Mouse (Mus musculus): ENCODE data around the gene Clint1. TPM values are rescaled to one million over a fixed set of nuclear protein-coding genes. Genes with fewer than 3 reads are reported as not detected.

The Clint1 gene
- total RNA-seq, 2 experiments from 2014 or later = 74.1 to 92.9 TPM

DNA sequence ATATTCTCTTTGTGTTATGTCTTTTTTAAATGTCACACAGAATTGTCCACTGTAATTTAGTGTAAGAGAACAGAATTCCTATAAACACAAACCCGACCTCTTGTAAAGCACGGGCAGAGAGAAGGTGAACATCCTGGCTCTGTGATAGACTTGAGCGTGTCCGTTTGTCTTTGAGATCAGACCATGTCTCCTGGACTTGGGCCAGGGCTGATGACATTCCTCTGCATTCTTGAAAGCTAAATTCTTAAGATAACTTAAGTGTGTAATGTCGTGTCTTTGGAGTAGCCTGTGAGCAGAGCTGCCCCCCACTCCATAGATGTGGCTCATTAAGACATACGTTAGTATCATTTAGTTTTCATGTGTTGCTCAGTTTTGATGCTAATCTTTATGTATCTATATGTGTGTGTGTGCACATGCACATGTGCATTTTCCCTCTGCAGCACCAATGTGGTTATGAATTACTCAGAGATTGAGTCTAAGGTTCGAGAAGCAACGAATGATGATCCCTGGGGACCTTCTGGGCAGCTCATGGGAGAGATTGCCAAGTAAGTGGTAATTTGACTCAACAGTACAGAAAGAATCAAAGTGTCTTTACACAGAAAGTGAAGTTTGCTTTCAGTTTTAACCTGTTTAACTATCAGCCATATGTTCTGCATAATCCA lies 31.6 kb downstream of the Clint1 start:
- peak in 1 of 2 experiments; percentile 23 for DNase-seq

DNA sequence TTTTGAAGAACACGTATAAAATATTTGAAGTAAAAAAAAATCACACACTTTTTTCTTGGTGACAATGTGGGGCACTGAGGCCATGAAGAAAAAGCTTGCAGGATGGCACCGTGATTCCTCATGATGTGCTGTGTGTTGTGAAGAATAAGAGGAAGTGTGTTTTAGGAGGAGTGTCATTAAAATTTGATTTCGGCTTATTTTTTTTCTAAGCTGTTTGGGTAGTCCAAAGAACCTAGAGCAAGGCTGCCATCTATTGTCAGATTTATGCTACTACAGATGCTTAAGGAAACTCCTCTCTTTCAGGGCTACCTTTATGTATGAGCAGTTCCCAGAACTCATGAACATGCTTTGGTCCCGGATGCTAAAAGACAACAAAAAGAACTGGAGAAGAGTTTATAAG lies 32.2 kb downstream of the Clint1 start:
- peak in 1 of 2 experiments; percentile 15 for DNase-seq

DNA sequence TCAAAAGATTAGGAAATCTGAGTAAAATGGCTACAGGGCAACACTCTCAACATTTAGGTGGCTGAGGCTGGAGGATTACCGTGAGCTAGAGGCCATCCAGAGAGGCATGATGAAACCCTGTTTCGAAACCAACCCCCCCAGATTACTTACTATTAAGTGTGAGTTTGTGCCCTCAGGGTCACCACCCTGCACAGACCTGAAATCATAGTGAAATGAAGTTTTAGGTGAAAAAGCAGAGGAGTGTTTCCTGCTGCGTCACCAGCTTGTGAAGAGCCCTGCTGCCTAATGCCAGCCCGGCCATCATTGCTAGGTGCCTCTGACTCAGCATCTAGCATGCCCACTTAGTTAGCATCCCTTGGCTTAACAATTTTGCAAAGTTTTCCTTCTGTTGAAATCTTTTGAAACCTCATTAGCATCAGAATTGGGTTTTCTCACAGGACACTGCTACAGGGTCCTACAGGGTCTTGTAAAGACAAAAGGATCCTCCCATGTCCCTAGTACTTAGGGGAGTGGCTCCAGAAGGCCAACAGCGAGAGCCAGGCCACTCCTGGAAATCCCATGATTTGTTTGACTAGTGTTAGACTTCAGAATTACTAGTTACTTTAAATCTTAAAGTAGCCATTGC lies 33.9 kb downstream of the Clint1 start:
- DNase-seq = no peak

DNA sequence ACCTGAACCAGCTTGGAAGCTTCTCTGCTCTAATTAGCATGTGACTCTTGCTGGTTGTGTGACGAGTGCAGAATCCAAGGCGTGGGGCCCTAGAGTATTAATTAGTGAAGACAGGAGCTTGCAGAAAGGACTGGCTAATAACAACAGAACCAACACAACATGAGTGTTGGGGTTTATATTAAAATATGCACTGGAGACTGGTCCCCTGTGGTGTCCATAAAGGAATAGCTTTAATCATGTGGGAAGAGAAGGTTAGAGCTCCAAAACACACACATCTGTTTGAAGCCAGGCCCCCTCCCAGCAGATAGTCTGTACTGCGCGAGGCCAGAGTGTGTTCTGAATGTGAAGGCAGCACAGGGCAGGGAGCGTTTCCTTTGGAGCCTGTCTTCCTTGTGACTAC lies 34.7 kb downstream of the Clint1 start:
- no peak for DNase-seq

DNA sequence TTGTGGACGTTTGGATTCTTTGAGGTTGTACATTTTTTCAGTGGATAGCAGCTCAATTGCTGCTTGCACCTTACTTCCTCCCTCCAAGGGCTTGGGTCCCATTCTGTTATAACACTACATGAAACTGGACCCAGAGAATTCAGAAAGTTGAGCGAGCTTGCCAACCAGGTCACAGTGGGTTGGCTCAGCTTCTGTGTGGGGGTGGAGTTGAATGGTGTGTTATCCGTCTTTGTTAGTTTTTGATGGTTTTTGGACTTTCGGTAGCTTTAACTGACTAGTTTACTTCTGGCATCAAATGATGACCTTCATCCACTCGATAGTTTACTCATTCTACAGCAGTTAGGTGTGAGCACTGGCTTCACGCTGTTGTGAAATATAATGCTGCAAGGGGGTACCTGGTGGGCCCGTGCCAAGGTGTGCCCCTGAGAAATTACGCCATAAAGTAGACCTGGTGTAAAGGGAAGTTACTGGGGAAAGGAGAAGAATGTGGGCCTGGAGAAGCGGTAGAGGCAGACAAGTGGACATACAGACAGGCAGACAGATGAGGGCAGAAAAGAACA lies 36.7 kb downstream of the Clint1 start:
- peak in 1 of 2 experiments; percentile 33 for DNase-seq

DNA sequence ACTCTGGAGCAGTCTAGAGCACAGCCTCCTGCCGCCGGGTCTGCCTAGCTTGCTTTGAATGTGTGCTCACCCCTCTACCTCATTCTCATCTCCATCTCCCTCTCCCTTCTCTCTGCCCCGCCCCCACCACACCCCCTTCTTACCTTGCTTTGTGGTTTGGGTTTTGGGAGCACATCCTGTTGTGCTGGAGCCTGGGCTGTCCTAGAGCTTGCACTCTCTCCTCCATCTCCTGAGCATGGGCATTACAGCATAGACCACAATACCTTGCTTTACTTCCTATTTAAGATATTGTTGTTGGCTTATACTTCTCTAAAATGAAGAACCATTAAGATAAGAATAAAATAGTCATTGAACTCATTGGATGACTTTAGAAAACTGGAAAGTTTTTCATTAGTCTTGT lies 38.1 kb downstream of the Clint1 start:
- no peak for DNase-seq

DNA sequence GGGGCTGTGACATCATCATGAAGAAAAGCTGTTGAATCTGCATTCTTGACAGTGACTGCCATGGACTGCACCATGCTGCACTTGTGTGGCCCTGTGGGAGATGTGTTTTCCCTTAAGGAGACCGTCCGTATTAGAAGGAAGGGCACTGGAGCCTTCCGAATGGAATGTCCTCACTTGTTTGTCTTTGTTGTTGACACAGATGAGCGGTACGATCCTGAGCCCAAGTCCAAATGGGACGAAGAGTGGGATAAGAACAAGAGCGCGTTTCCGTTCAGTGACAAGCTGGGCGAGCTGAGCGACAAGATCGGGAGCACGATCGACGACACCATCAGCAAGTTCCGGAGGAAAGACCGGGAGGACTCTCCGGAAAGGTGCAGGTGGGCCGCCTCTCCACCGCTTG lies 38.6 kb downstream of the Clint1 start:
- no peak for DNase-seq

DNA sequence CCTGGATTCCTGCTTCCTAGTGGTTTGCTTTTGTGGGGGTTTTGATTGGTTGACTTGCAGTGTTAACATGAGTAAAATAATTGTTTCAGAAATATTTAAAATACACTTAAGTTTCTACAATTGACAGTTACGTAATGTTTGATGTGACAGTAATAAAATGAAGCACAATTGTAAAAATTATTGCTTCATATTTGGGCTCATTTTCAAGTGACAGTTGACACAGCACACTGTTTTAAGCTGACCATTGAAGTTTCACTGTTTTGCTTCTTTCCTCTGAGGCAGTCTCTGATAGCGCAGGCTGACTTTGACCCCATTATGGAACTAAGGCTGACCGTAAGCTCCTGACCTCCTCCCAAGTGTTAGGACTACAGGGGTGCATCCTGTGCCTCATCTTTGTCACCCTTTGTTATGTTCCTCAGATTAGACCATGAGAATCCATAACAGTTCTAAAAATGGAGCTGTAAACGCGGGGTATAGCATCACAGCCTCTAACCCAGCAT lies 41.1 kb downstream of the Clint1 start:
- DNase-seq = no peak

DNA sequence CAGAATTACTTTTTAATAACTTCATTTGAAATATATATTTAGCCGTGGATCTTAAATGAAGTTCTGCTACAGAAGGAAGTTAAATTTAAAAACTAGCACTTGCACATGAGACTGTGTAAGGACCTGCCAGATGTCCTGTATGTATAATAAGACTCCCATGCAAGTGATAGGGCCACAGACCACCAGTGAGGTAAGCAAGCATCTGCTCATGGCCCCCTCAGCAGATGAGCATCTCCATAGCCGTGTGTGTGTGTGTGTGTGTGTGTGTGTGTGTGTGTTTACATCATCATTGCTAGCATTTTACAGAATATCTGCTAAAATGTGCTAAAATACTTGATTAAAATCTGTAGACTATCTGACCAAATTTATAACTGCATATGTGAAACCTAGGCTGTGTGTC lies 45.5 kb downstream of the Clint1 start:
- no peak for DNase-seq

DNA sequence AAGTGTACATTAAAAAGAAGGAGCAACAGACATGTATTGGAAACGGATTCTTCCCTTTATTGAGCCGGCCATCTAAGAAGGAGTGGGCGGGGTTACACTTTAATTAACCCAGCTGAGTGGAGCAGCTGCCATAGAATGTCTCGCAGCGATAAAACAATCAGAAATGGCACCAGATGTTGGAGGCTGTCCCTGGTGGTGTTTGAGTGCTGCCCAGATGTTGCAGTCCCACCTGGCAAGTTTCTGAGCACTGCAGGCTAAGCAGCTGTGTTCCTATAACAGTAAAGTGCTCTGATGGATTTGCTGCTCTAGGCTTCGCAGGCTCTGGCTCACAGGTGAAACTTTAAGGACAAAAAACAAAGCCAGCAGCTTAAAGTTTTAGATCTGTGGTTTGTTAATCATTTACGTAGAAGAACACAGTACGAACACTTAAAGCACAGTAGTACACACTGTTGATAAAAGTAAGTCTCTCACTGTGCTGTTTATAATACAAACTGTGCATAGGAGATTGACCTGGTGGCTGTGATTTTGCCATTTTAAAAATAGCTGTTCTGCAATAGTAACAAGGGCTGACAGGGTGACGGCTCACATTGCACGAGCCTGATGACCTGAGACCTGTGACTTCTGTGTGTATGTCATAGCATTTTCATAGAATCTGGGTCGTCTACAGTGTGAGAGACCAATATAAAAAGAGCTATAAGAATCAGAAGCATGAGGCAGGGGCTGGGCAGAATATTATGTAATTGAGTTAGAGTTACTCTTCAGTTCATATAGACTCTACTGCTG lies 48.6 kb downstream of the Clint1 start:
- no peak for DNase-seq

DNA sequence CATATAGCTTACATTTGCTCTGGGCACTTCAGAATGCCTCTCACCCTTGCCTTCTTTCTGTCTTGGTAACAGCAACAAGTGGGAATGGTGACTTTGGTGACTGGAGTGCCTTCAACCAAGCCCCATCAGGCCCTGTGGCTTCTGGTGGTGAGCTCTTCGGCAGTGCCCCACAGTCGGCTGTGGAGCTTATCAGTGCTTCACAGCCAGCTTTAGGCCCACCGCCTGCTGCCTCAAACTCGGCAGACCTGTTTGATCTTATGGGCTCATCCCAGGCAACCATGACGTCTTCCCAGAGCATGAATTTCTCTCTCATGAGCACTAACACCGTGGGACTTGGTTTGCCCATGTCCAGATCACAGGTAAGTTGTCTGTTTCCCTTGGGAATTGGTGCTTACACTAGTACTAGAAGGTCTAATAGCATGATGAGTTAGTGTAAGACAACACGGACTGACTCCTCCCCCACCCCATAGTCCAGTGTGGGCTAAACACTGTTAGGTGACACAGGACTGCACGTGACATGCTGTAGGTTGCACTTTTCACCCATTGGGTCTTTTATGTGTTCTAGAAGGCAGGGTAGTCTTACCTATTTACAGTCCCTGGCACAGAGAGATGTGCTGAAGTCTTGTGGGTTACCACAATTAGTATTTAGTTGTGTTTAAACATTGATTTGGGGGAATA lies 54.4 kb downstream of the Clint1 start:
- no peak for DNase-seq

DNA sequence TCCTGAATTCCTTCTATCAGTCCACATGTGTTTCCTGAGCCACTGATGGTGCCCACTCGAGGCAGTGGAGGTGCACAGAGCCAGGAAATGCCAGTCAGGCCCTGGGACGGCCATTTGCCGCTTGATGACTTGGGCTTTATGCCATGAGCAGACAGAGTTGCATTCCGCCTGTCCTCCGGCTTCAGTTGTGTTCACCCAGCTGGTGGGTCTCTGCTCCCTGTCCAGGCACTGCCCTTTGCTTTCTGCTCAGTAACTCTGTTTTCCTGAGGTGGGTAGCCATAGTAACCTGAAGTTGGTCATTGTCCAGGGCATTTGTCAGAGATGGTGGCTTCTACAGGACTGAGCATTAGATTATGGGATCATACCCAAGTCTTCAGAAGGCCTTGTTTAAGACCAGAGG lies 55.5 kb downstream of the Clint1 start:
- no peak for DNase-seq

DNA sequence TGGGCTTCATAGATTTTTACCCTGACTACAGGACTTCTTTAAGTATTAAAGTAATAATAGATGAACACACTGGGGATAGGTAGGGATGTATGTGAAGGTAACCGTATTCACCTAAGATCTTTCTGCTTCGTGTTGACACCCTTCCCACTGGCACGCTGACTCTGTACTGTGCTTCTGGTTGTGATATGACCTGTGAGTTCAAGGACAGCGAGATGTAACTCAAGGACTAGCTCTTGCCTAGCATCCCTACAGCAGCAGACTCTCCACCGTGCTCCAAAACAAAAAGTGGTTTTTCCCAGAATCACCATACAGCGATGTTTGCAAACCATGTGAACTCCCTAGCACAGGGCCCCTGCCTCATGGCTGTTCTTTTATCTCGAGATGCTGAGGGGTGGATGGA lies 56.2 kb downstream of the Clint1 start:
- no peak for DNase-seq

DNA sequence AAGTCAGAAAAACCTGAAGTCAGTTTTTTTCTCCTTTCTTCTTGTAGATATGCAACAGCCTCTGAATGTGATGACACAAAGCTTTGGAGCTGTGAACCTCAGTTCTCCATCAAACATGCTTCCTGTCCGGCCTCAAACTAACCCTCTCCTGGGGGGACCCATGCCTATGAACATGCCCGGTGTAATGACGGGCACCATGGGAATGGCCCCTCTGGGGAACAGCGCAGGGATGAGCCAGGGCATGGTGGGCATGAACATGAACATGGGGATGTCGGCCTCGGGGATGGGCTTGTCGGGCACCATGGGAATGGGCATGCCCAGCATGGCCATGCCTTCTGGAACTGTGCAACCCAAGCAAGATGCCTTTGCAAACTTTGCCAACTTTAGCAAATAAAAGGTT lies 57.0 kb downstream of the Clint1 start:
- DNase-seq = no peak

DNA sequence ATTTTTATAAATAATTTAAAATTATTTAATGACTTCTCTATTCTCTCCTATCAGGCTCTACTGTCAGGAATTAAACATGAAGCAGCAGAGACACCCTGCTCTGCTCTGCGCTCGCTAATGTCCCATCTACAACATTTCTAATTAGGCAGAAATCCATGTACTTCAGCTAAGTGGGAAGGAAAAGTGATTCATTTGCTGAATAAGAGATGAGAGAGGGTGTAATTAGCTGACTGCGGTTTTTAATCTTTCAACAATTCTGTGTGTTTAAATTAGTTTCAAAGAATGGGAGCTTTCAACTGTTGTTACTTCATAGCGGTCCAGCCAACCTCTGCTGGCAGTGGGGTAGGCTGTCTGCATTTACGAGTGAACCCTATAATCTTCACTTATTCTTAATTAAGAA lies 58.9 kb downstream of the Clint1 start:
- DNase-seq = no peak

DNA sequence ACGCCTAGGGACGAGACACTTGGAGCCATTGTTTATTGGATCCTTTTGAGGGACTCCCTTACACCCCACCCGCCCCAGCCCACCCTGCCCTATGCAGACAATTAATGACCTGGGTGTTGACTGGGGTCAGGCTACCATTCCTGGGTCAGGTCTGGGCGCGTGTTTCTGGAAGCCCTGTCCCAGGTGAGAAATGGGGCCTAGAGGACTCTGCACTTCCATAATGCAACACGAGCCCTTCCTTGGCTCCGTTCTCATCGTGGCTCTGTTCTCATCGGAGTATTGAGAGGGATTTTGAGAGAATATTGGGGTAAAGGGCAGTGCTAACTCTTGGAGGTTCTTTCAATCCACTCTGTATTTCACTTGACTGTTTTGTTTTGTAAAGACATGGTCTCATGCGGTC lies 64.3 kb downstream of the Clint1 start:
- no peak for DNase-seq

DNA sequence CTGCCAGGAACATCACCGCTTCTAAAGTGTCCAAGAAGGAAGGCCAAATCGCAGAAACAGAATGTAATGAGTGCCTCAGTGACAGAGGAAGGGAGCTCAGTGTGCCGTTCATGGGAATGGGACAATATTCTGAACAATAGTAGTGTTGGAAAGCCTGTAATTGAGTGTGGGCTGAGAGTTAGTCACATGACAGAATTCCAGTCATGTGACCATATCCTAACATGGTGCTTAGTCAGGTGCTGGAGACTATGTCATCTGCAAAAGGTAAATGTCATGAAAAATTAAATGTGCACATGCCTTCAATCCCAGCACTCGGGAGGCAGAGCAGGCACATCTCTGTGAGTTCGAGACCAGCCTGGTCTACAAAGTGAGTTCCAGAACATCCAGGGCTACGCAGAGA lies 66.2 kb downstream of the Clint1 start:
- DNase-seq = no peak

DNA sequence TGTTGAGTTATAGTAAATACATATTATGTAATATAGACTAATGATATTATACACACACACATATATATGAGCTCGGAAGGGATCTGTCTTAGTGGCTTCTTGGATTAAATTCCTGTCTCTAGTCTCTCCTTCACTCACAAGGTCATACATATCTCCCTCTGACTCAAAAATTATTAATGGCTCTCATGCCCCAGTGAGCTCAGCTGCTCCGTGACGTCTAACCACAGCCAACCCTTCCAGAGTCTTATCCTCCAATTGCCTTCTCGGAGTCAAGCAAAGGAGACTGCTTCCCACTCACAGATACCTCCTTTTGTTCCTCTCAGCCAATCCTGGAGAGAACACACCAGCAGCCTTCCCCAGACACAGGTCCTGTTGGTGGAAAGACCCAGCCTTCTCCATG lies 67.0 kb downstream of the Clint1 start:
- peak; percentile 65 to 71 for DNase-seq

DNA sequence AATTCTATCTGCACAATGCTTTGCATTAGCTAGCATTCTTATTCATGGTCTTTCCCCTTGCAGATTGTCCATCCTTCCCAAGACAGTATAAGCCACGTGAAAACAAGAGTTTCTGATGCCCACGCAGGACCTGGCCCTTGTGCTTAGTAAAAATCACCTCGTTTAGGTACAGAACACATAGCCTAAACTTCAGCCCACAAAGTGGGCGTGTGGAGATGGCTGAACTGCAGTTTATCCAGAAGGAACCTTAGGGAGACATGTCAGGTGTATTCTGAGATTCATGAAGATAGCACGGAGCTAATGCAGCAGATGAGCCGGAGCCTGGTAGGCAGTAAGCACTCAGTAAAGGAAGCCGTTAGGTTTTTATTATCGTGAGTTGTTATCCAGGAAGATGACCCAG lies 69.2 kb downstream of the Clint1 start:
- DNase-seq = no peak

DNA sequence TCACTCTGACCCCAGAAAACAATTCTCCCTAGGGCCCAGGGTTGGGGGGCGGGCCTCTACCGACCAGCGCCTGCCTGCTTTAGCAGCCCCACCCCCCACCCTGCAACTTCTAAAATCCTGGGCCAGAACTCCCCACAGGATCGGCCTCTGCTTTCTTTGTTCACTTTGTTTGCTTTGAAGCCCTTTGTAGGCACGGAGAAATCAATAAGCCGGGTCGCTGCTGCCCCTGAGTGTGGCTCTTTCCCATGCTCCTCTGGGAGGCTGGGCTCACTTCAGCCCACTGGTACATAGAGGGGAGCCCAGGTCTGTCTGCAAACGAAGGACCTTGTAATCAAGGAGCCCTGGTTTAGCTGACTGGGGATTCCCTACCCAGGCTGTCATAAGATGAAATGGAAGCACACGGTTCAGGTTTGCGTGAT lies 69.6 kb downstream of the Clint1 start:
- no peak for DNase-seq

DNA sequence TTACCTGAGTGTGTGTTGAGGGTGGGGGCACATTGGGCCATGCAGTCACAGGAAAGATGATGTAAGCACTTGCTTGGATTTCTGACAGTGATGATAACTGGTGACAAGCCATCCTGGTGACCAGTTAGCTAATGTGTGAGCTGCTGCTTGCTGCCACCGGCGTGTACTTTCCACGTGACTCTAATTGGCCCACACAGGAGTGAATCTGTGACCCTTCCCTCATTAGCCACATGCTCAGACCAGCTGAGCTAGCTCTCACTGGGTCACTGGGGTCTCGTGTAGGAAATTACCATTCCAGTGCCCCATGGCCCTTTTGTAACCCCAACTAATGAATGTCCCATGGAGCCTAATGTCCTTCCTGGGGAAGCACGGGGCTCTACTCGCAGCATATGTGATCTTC lies 73.6 kb downstream of the Clint1 start:
- no peak for DNase-seq

DNA sequence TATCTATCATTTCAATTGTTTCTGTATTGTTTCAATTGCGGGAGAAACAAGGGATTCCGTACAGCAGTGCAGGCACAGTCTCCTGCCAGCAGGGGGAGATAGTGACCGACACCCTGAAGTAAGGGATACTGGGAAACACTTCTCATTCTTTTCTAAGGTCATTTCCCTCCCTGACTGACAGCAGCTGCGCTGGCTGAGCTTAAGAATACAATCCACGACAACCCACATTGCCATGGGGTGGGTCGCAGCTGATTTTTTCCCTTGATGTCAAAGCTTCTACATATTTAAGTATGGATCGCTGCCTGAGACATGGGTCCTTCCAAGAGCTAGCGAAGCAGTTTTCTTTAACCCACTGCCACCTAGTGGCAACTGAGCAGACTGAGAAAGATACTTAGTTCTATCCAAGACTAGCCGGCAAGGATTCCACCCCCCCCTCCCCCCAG lies 74.8 kb downstream of the Clint1 start:
- peak; percentile 77 to 82 for DNase-seq
